Mouse (Mus musculus): ENCODE measurements at regions not wholly inside any gene's neighbourhood (a gene's known extent, or its start where the extent isn't known, plus 50 kb on each side); places are given as distances from the start of the nearest gene placed in this dataset.

DNA sequence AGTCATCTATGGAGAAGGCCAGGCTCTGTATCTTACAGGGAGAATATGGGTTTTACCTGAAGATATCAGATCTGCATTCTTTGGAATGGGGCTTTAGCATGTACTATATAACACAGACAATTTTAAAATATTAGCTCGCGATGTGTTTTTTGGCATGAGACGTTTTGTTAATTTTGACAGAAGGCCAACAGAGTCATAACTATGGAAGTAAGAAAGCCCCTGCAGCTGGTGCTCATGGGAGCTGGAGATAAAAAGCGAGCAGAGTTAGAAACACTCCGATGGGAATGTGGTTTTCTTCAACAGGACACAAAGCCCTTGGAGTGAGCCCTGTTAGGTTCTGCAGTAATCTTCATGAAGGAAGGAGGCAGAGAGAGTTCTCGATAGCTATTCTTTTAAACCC lies 176.6 kb downstream of the Rps12 start:
- DNase-seq (ENCODE audit: low spot score in 2 of 2) = no peak

GRCm38 (mm10) chr10:23610046-23610445 lies 177.0 kb downstream of the Rps12 start:
- DNase-seq (ENCODE audit: low spot score in 2 of 2) = no peak

- peak in 1 of 2 experiments; percentile 6 for DNase-seq (ENCODE audit: low spot score in 2 of 2)
These were observed 177.7 kb downstream of the Rps12 start for GRCm38 (mm10) chr10:23609270-23609914.

DNA sequence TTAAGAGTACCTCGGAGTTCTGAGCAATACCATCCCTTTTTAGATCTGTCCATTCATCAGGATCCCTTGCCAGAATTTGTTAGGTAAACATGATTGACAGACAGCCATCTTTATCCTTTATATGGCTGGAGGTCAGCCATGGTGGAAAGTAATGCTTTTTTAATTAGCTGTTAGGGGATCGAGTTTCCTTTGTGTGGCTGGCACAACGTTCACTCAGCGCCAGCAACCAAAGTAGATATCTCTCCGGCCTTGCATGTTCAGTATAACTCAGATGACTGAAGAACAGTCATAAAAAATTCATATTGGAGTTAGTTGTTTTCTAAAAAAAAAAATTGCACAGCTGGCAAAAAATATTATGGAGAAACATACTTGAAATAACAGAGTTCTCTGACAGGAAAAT lies 186.4 kb downstream of the Rps12 start:
- no peak for DNase-seq (ENCODE audit: low spot score in 2 of 2)

- no peak for DNase-seq (ENCODE audit: low spot score in 2 of 2)
These were observed 191.5 kb downstream of the Rps12 start for GRCm38 (mm10) chr10:23595541-23595940.

DNA sequence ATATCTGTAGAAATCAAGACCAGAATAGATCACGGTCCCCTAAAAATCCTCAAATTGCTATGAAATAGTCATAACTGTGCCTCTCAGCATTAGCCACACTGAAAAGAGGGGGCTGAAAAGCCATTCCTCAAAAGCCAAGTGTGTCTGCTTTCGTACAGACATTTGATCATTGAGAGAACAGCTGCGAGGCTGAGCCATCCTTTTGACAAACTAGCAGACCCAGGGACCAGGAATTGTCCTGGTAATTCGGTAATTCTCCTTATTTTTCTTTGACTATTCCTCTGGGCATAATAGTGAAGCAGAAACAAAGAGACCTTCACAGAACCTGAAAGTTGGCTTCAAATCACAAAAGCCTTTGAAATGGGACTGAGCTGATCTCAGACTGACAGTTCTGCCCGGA lies 206.8 kb downstream of the Rps12 start:
- DNase-seq (ENCODE audit: low spot score in 2 of 2) = no peak

- DNase-seq (ENCODE audit: low spot score in 2 of 2) = no peak
These were observed 216.1 kb downstream of the Rps12 start for GRCm38 (mm10) chr10:23571013-23571412.

GRCm38 (mm10) chr10:23569386-23569785 lies 217.7 kb downstream of the Rps12 start:
- no peak for DNase-seq (ENCODE audit: low spot score in 2 of 2)

- DNase-seq (ENCODE audit: low spot score in 2 of 2) = no peak
These were observed 211.8 kb upstream of the Eya4 start for GRCm38 (mm10) chr10:23562273-23562885.

- DNase-seq (ENCODE audit: low spot score in 2 of 2) = no peak
These were observed 209.5 kb upstream of the Eya4 start for GRCm38 (mm10) chr10:23559980-23560658.

DNA sequence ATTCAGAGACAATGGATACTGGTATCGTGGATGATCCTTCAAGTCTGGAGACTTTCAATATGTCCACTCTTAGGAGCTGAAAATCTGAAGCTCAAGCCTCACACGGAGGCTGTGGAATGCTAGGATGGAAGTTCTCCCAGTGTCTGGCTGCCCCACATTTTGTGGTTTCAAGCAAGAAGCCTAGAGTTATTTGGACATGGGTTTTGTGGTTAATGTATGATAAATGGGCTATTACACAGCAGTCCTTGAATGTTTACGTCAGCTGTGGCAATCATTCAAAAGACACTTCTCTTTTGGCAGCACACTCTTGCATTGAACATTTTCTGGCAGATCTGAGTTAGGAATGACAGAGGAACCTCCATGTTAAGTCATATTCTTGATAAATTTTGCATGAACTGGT lies 207.2 kb upstream of the Eya4 start:
- no peak for DNase-seq (ENCODE audit: low spot score in 2 of 2)

- DNase-seq (ENCODE audit: low spot score in 2 of 2) = no peak
These were observed 198.6 kb upstream of the Eya4 start for GRCm38 (mm10) chr10:23549207-23549606.

- DNase-seq (ENCODE audit: low spot score in 2 of 2) = no peak
These were observed 197.7 kb upstream of the Eya4 start for GRCm38 (mm10) chr10:23548322-23548721.

DNA sequence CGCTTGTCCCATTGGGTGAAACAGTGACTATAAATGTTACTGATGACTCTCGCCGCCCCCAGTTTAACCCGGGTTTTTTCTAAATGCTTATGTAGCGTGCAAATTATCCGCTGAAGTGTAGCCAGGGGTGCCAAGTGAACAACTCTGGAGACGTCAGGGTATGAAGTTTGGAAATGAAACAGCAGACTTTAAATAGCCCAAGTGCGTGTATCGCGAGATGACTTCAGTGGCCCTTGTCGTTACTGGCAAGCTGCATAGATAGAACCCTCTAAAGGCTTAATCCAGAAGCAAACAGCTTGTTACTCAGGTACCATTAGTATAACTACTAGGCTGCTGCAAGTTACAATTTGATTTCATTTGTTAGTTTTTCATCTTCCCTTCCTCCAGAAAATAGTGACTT lies 192.1 kb upstream of the Eya4 start:
- DNase-seq (ENCODE audit: low spot score in 2 of 2) = no peak

GRCm38 (mm10) chr10:23541914-23542313 lies 191.3 kb upstream of the Eya4 start:
- no peak for DNase-seq (ENCODE audit: low spot score in 2 of 2)

- no peak for DNase-seq (ENCODE audit: low spot score in 2 of 2)
These were observed 184.1 kb upstream of the Eya4 start for GRCm38 (mm10) chr10:23534636-23535035.

DNA sequence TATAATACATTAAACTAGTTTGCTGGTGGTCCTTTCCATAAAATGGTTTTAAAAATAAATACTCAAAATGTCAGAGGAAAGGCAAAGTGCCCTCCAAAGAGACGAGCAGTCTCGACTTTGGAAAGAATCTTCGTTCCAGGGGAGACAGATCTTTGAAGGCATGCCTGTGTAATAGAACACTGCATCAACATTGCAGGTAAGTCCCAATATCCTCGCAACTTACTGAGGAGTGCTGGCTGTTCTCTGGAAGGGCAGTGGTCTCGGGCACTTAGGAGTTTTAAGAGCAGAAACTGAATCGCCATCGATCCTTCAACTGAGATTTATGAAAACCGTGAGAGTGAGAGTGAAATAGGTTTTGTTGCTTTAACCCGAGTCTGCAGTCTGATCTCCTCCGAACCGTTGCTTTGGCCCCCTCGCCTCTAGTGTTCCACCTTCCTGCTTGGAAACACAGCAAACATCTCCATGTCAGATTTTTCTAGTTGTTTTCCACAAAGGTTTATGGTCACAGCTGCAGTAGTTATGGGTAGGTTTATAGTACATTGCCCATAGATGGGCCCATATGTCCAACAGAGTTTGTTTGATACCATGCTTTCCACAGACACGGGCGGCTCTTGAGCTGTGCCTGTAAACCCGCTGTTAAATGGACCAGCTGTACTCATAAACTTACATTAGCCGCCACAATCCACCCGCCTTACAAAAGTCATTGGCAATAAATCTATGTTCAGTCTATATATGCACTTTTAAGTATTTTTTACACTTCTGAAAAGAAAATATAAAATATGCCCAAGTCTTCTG lies 181.6 kb upstream of the Eya4 start:
- no peak for DNase-seq (ENCODE audit: low spot score in 2 of 2)

- no peak for DNase-seq (ENCODE audit: low spot score in 2 of 2)
These were observed 180.1 kb upstream of the Eya4 start for GRCm38 (mm10) chr10:23530715-23531114.

DNA sequence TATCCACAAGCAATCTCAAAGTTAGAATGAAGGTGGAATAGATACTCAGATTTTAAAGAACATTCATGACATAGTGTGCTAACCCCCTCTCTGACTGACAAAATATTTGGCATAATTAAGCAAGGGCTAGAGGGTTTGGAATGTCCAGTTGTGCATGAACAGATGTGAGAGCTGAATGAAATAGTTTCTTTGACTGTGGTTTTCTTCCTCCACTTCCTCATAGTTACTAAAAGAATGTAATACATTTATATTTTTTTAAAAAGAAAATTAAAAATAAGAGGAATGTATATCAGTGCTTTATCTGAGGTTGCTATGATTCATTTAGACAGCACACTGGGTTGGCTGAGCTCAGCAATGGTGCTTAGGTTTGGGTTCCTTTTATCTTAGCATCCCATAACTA lies 176.2 kb upstream of the Eya4 start:
- DNase-seq (ENCODE audit: low spot score in 2 of 2) = no peak

GRCm38 (mm10) chr10:23522664-23523063 lies 172.1 kb upstream of the Eya4 start:
- no peak for DNase-seq (ENCODE audit: low spot score in 2 of 2)

DNA sequence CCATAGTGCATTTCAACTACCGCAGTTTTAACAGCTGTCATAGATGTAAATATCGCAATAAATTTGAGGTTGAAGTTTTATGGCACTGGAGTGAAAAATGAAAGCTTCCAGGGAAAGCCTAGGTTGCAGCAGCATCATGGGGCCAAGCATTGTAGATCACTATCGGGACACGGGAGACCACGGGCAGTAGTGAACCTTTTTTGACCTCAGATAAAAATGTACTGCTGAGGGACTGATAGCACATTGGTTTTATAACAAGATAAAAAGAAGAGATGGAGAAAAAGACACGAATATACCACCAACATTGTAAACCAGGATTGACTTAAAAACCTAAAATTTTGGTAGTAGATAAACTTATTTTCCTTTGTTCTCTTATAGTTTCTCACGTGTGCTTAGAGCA lies 143.1 kb upstream of the Eya4 start:
- no peak for DNase-seq (ENCODE audit: low spot score in 2 of 2)

- no peak for DNase-seq (ENCODE audit: low spot score in 2 of 2)
These were observed 142.4 kb upstream of the Eya4 start for GRCm38 (mm10) chr10:23492971-23493370.

All from right cerebral cortex, postnatal 36 days (tissue).